Mouse (Mus musculus) midbrain, embryonic 16.5 days (tissue): ENCODE data around the gene Ftl1. TPM values are rescaled to one million over a fixed set of nuclear protein-coding genes. Genes with fewer than 3 reads are reported as not detected.
"Not testable (repeated sequence)": the region's sequence is repeated elsewhere in the genome, so short reads cannot be mapped to it uniquely, and the experiment has no call there.

Experiments
- ATAC-seq: fragments of 200-750 bp; cut with Nextera tagmentation; 2 replicates; pipeline ENCODE4 v1.8.0; 2017; ENCODE audit warnings: moderate TSS enrichment
- H3K27ac ChIP-seq: fragments of 300-500 bp; sonication (generic); 2 replicates; pipeline ENCODE4 v1.5.1; 2014; ENCODE audit warnings: mild to moderate bottlenecking, low read length, mixed read lengths
- H3K27me3 ChIP-seq: fragments of 300-500 bp; sonication (generic); 2 replicates; pipeline ENCODE4 v1.6.1; 2014; ENCODE audit warnings: low read depth, low read length, mixed read lengths; ENCODE audit not compliant: control insufficient read depth, insufficient read depth
- H3K36me3 ChIP-seq: fragments of 300-500 bp; sonication (generic); 2 replicates; pipeline ENCODE4 v1.6.1; 2014; ENCODE audit warnings: mild to moderate bottlenecking, low read length, moderate library complexity, mixed read lengths; ENCODE audit not compliant: control insufficient read depth, insufficient read depth
- H3K4me1 ChIP-seq: fragments of 300-500 bp; sonication (generic); 2 replicates; pipeline ENCODE4 v1.6.1; 2014; ENCODE audit warnings: mild to moderate bottlenecking, low read length, mixed read lengths; ENCODE audit not compliant: control insufficient read depth, insufficient read depth
- H3K4me2 ChIP-seq: fragments of 300-500 bp; sonication (generic); 2 replicates; pipeline ENCODE4 v1.6.1; 2014; ENCODE audit warnings: mild to moderate bottlenecking, low read length, mixed read lengths
- H3K4me3 ChIP-seq: fragments of 300-500 bp; sonication (generic); 2 replicates; pipeline ENCODE4 v1.5.1; 2014; ENCODE audit warnings: low read depth, mild to moderate bottlenecking, low read length, moderate library complexity, mixed read lengths
- H3K9ac ChIP-seq: fragments of 300-500 bp; sonication (generic); 2 replicates; pipeline ENCODE4 v1.6.1; 2014; ENCODE audit warnings: low read depth, low read length, mixed read lengths
- H3K9me3 ChIP-seq: fragments of 300-500 bp; sonication (generic); replicated peaks from 2 replicates; pipeline ENCODE4 v1.6.1; 2014; ENCODE audit warnings: mild to moderate bottlenecking, low read length, mixed read lengths; ENCODE audit not compliant: control insufficient read depth, poor library complexity, severe bottlenecking
- WGBS: fragments of 180-500 bp; shearing (Covaris S2); extraction: QIAGEN DNeasy Blood & Tissue Kit; methylation state at CpG from one replicate; pipeline ENCODE4 v1.1.7; 2014; 5-methylcytosine and 5-hydroxymethylcytosine counted together
- polyA plus RNA-seq: library from polyadenylated mRNA; unstranded; fragments of >200 nt; fragmentation: Nextera tagmentation; extraction: Ambion mirVana; gene quantifications from 2 replicates; pipeline ENCODE4 v1.2.1, GENCODE M21; 2015

The Ftl1 gene
- polyA plus RNA-seq, 1 experiment from 2014 or later, result 5,323 TPM

- WGBS, result under 1% methylated on average over 55 of the region's 58 CpGs
- peak within 1 kb of the TSS; percentile 92 for H3K4me3 ChIP-seq
Observed at GRCm38 (mm10) chr7:45466283-45467089, 6.8 kb upstream of the Ftl1 start, which contains the start of gene Bax. Bax (minus strand) TSS chr7:45466898.

GRCm38 (mm10) chr7:45465549-45465948 lies 5.9 kb upstream of the Ftl1 start:
- peak overlapping the region; percentile 92 for H3K4me3 ChIP-seq
- H3K36me3 ChIP-seq, result peaks cover 18% of the 10 kb centered on the region
- no peaks in the 10 kb centered on the region for H3K9me3 ChIP-seq
- H3K4me1 ChIP-seq, result peaks cover 27% of the 10 kb centered on the region
- ATAC-seq, result peak; percentile 2; the same call in 1 of the 2 replicates
- peak overlapping the region; percentile 91 for H3K9ac ChIP-seq
- H3K27ac ChIP-seq, result no peak overlapping the region
- no peaks in the 10 kb centered on the region for H3K27me3 ChIP-seq
- 82% methylated on average over 9 of the region's 9 CpGs for WGBS
- H3K4me2 ChIP-seq, result peak overlapping the region; percentile 96

More at GRCm38 (mm10) chr7:45466283-45467089, 6.8 kb upstream of the Ftl1 start, which contains the start of gene Bax:
- Histone ChIP-seq H3K9ac (peak within 1 kb of the TSS; percentile 91), H3K27me3 (no peaks in the 10 kb centered on the region), H3K4me2 (peak within 1 kb of the TSS; percentile 96), H3K36me3 (peaks cover 18% of the 10 kb centered on the region), H3K4me1 (peaks cover 22% of the 10 kb centered on the region), H3K27ac (peak within 1 kb of the TSS; percentile 78), H3K9me3 (no peaks in the 10 kb centered on the region)
- ATAC-seq, result peak; percentile 75

- no peak overlapping the region for H3K9ac ChIP-seq
- WGBS, result 97% methylated on average over 12 of the region's 12 CpGs
- peak overlapping the region; percentile 96; the same call in 1 of the 2 replicates for H3K4me2 ChIP-seq
- peaks cover 18% of the 10 kb centered on the region for H3K36me3 ChIP-seq
- H3K4me1 ChIP-seq, result peaks cover 32% of the 10 kb centered on the region
- no peak overlapping the region for H3K4me3 ChIP-seq
- no peak overlapping the region for H3K27ac ChIP-seq
- ATAC-seq, result no peak
- H3K9me3 ChIP-seq, result no peaks in the 10 kb centered on the region
- no peaks in the 10 kb centered on the region for H3K27me3 ChIP-seq
Observed at GRCm38 (mm10) chr7:45465112-45465511, 5.4 kb upstream of the Ftl1 start.

GRCm38 (mm10) chr7:45463987-45464778 lies 4.5 kb upstream of the Ftl1 start:
- Histone ChIP-seq H3K4me2 (no peak overlapping the region), H3K4me3 (no peak overlapping the region), H3K9me3 (no peaks in the 10 kb centered on the region), H3K27ac (no peak overlapping the region), H3K36me3 (peaks cover 18% of the 10 kb centered on the region), H3K9ac (no peak overlapping the region), H3K27me3 (no peaks in the 10 kb centered on the region), H3K4me1 (peaks cover 33% of the 10 kb centered on the region)
- WGBS, result 96% methylated on average over 7 of the region's 7 CpGs
- ATAC-seq, result no peak

GRCm38 (mm10) chr7:45462868-45463267 lies 3.2 kb upstream of the Ftl1 start:
- H3K4me2 ChIP-seq, H3K4me3 ChIP-seq, H3K9ac ChIP-seq, H3K27ac ChIP-seq, H3K27me3 ChIP-seq, ATAC-seq, H3K9me3 ChIP-seq: not testable (repeated sequence)
- Histone ChIP-seq H3K36me3 (peaks cover 23% of the 10 kb centered on the region), H3K4me1 (peaks cover 37% of the 10 kb centered on the region)
- 78% methylated on average over 4 of the region's 4 CpGs for WGBS

GRCm38 (mm10) chr7:45462325-45462724 lies 2.6 kb upstream of the Ftl1 start:
- Histone ChIP-seq H3K9me3 (no peaks in the 10 kb centered on the region), H3K27ac (no peak overlapping the region), H3K36me3 (peaks cover 28% of the 10 kb centered on the region), H3K4me1 (peaks cover 41% of the 10 kb centered on the region), H3K4me3 (no peak overlapping the region), H3K27me3 (no peaks in the 10 kb centered on the region), H3K9ac (no peak overlapping the region), H3K4me2 (no peak overlapping the region)
- ATAC-seq, result no peak
- 86% methylated on average over 4 of the region's 4 CpGs for WGBS

- no peak for ATAC-seq
- Histone ChIP-seq H3K36me3 (peaks cover 32% of the 10 kb centered on the region), H3K27ac (no peak overlapping the region), H3K9me3 (no peaks in the 10 kb centered on the region), H3K9ac (no peak overlapping the region), H3K4me1 (peaks cover 43% of the 10 kb centered on the region), H3K4me2 (no peak overlapping the region), H3K27me3 (no peaks in the 10 kb centered on the region), H3K4me3 (no peak overlapping the region)
- 93% methylated on average over 4 of the region's 4 CpGs for WGBS
Observed at GRCm38 (mm10) chr7:45461781-45462180, 2.1 kb upstream of the Ftl1 start.

GRCm38 (mm10) chr7:45461326-45461725 lies 1.6 kb upstream of the Ftl1 start:
- Histone ChIP-seq H3K36me3 (peaks cover 32% of the 10 kb centered on the region), H3K9ac (no peak overlapping the region), H3K9me3 (no peaks in the 10 kb centered on the region), H3K4me2 (no peak overlapping the region), H3K27me3 (no peaks in the 10 kb centered on the region), H3K4me3 (no peak overlapping the region), H3K27ac (no peak overlapping the region), H3K4me1 (peaks cover 45% of the 10 kb centered on the region)
- 72% methylated on average over 4 of the region's 5 CpGs for WGBS
- ATAC-seq, result no peak
